Mouse (Mus musculus): ENCODE data around the gene Ntf3.

DNA sequence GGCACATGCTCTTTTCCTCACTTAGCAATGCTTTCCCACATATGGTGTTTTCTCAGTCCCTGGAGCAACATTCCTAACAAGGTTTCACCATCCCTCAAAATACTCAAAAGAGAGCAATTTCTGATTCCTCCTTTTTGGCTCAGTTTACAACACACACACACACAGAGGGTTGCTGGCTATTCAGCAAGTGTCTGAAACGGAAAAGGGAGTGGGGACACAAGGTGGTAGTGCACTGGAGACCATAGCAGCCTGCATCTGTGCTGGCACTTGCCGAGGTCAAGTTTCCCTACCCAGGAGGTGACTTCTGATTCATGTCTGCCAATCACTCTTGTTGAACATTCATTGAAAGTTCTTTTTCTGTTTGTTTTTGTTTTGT lies 59.9 kb downstream of the Ntf3 start:
- TF ChIP-seq POLR2AphosphoS2 (IDR thresholded peaks at IDR 0.05; ENCODE audit: insufficient read length, low read depth): no peak
- no peak for TF ChIP-seq CEBPB (IDR thresholded peaks at IDR 0.05; ENCODE audit: insufficient read depth, poor library complexity, severe bottlenecking)
- no peak for TF ChIP-seq E2F4 (IDR thresholded peaks at IDR 0.05; ENCODE audit: insufficient read depth)
- TF ChIP-seq POLR2A (IDR thresholded peaks at IDR 0.05; ENCODE audit: insufficient read length, low read depth): no peak
- no peak for TF ChIP-seq USF1 (IDR thresholded peaks at IDR 0.05; ENCODE audit: low read depth)
- no peak for TF ChIP-seq TCF12 (IDR thresholded peaks at IDR 0.05; ENCODE audit: insufficient read depth, poor library complexity, severe bottlenecking)
- TF ChIP-seq REST (IDR thresholded peaks at IDR 0.05; ENCODE audit: insufficient read depth, insufficient read length): no peak
- TF ChIP-seq MAX (IDR thresholded peaks at IDR 0.05; ENCODE audit: low read depth): no peak
- TF ChIP-seq MYOG (IDR thresholded peaks at IDR 0.05; ENCODE audit: control insufficient read depth in 1 of 3, insufficient read depth in 1 of 3, insufficient read length in 2 of 3, low read depth in 2 of 3): no peak
- TF ChIP-seq SRF (IDR thresholded peaks at IDR 0.05; ENCODE audit: control insufficient read depth, insufficient read length, low read depth): no peak
- TF ChIP-seq TCF3 (IDR thresholded peaks at IDR 0.05; ENCODE audit: insufficient read length, low read depth): no peak
- no peak for TF ChIP-seq MYOD1 (IDR thresholded peaks at IDR 0.05; ENCODE audit: control insufficient read depth in 1 of 3, insufficient read length in 2 of 3, low read depth in 2 of 3)

Data from myocyte (in vitro differentiated cells).